Mouse (Mus musculus): ENCODE results near the gene Crebrf.

GRCm38 (mm10) chr17:26691110-26691509 is 24.3 kb upstream of the Crebrf start:
- TF ChIP-seq MYOD1 (IDR thresholded peaks at IDR 0.05; ENCODE audit: control insufficient read depth, insufficient read length, low read depth) (no peak), CTCF (IDR thresholded peaks at IDR 0.05; ENCODE audit: control insufficient read depth, insufficient read depth, insufficient read length) (no peak)
